Mouse (Mus musculus) spleen, adult 2 months (tissue): ENCODE results near the gene Bdnf. TPM values are rescaled to one million over a fixed set of nuclear protein-coding genes. Genes with fewer than 3 reads are reported as not detected.

Experiments
- DNase-seq, 2 experiments: peaks; one replicate each; pipeline versions ENCODE4 v3.0.0 to v3.0.0-alpha.2; 2012 to 2021; ENCODE audit warnings: low spot score in 2 of 2, low read depth in 1 of 2
- H3K27ac ChIP-seq: fragments of 200-500 bp; 2 replicates; pipeline ENCODE4 v1.5.1; 2012; ENCODE audit warnings: low read length, inconsistent platforms; ENCODE audit not compliant: insufficient read depth
- H3K27me3 ChIP-seq: fragments of 200-500 bp; 2 replicates; pipeline ENCODE4 v1.6.1; 2012; ENCODE audit warnings: mild to moderate bottlenecking, moderate library complexity, low read length, inconsistent platforms; ENCODE audit not compliant: control insufficient read depth, insufficient read depth
- H3K36me3 ChIP-seq: fragments of 200-500 bp; 2 replicates; pipeline ENCODE4 v1.6.1; 2012; ENCODE audit warnings: mild to moderate bottlenecking, low read length, inconsistent platforms; ENCODE audit not compliant: control insufficient read depth, insufficient read depth
- H3K4me1 ChIP-seq: fragments of 200-500 bp; 2 replicates; pipeline ENCODE4 v1.6.1; 2011; ENCODE audit warnings: inconsistent platforms; ENCODE audit not compliant: control insufficient read depth, insufficient read depth, insufficient read length
- H3K4me3 ChIP-seq: fragments of 200-500 bp; 2 replicates; pipeline ENCODE4 v1.5.1; 2011; ENCODE audit warnings: mild to moderate bottlenecking, inconsistent platforms; ENCODE audit not compliant: insufficient read depth, insufficient read length; ENCODE audit errors: extremely low read depth
- CTCF ChIP-seq: fragments of 200-500 bp; IDR thresholded peaks from 2 replicates; pipeline ENCODE4 v1.5.1; 2011; ENCODE audit warnings: mild to moderate bottlenecking, inconsistent platforms; ENCODE audit not compliant: insufficient read depth, insufficient read length, insufficient replicate concordance; ENCODE audit errors: extremely low read depth
- POLR2A ChIP-seq: fragments of 200-500 bp; IDR thresholded peaks from 2 replicates; pipeline ENCODE4 v1.6.1; 2011; ENCODE audit warnings: low read depth, low read length, inconsistent platforms
- WGBS: fragments of 180-500 bp; shearing (Covaris S2); methylation state at CpG from one replicate; pipeline ENCODE4 v1.1.7; 2018; 5-methylcytosine and 5-hydroxymethylcytosine counted together
- polyA plus RNA-seq: library from polyadenylated mRNA; depleted of rRNA; stranded (reverse); fragments of >200 nt; gene quantifications from 2 replicates; pipeline ENCODE4 v1.2.3, GENCODE M21; 2012; rRNA removed

Bdnf gene
- polyA plus RNA-seq, 1 experiment, result 0.01 TPM

DNA sequence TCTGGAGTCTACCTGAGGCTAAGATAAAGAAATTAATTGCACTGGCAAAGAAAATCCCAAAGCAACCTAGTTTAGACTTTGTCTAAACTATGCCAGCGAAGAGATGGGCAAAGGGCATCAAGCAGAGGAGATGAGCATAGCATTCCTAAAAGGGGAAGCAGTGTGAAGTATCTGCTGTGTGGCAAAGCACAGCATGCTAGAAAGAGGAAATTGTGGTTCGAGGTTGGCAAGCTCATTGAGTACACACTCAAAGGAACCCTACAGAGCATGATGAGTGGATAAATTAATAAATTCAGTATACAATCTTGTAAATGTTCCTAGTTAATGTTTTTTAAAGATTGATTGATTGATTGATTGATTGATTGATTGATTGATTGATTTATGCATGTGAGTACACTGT is 92.3 kb downstream of the Bdnf start:
- H3K36me3 ChIP-seq, result no peaks in the 10 kb centered on the region
- 5% methylated on average over 2 of the region's 2 CpGs for WGBS
- DNase-seq, result no peak

DNA sequence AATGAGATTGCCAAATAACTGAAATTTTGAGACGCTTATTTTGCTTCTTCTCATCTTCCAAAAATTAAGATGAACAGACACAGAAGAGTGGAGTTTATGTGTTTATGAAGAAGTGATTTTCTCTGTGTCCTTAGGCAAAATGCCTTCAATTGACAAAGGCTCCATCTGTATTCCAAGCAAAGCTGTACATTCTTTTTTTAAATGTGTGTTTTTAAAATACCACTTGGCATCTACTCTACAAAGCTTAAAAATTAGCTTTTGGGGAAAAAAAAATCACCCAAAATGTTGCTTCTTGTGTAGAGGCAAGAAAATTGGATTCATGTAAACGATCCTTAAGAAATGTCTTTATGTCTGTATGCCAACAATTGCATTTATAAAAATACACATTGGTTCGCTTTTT is 94.3 kb downstream of the Bdnf start:
- no peaks in the 10 kb centered on the region for H3K4me1 ChIP-seq
- H3K36me3 ChIP-seq, result no peaks in the 10 kb centered on the region
- no peak for DNase-seq
- no peak overlapping the region for H3K4me3 ChIP-seq
- no peak overlapping the region for H3K27ac ChIP-seq
- 82% methylated on average over 3 of the region's 3 CpGs for WGBS
- no peaks in the 10 kb centered on the region for H3K27me3 ChIP-seq
- no peak for TF ChIP-seq CTCF
- TF ChIP-seq POLR2A, result no peak

More for the DNA sequence above, 92.3 kb downstream of the Bdnf start:
- H3K4me3 ChIP-seq, result no peak overlapping the region
- TF ChIP-seq POLR2A (no peak), CTCF (no peak)
- no peaks in the 10 kb centered on the region for H3K27me3 ChIP-seq
- H3K4me1 ChIP-seq, result no peaks in the 10 kb centered on the region
- no peak overlapping the region for H3K27ac ChIP-seq

GRCm38 (mm10) chr2:109776374-109776773 is 101.9 kb downstream of the Bdnf start:
- Histone ChIP-seq H3K27me3 (no peaks in the 10 kb centered on the region), H3K4me1 (no peaks in the 10 kb centered on the region), H3K27ac (no peak overlapping the region), H3K4me3 (no peak overlapping the region), H3K36me3 (no peaks in the 10 kb centered on the region)
- no peak for TF ChIP-seq POLR2A
- TF ChIP-seq CTCF, result no peak
- WGBS, result 84% methylated on average over 6 of the region's 6 CpGs
- DNase-seq, result no peak

Other genes with a start within 250 kb of the Bdnf start
- 2.9 and 3.3 TPM in 2 replicates for gene Lin7c, start 216.2 kb downstream of the Bdnf start, polyA plus RNA-seq
- 0.65 and 3.0 TPM in 2 replicates for gene Lgr4, start 242.9 kb downstream of the Bdnf start, polyA plus RNA-seq